Mouse (Mus musculus) midbrain, postnatal 0 days (tissue): ENCODE results near the gene Fbxl12. TPM values are rescaled to one million over a fixed set of nuclear protein-coding genes. Genes with fewer than 3 reads are reported as not detected.

Source experiments
- ATAC-seq: fragments of 200-750 bp; cut with Nextera tagmentation; 2 replicates; pipeline ENCODE4 v1.8.0; 2017; ENCODE audit warnings: moderate number of reproducible peaks, mild to moderate bottlenecking, moderate TSS enrichment, moderate library complexity; ENCODE audit not compliant: low FRiP score
- DNase-seq: peaks from one replicate; pipeline ENCODE4 v3.0.0-alpha.2; 2015; ENCODE audit warnings: low spot score
- H3K27ac ChIP-seq: fragments of 300-500 bp; sonication (generic); 2 replicates; pipeline ENCODE4 v1.5.1; 2014; ENCODE audit warnings: low read depth, mild to moderate bottlenecking, low read length, mixed read lengths
- H3K27me3 ChIP-seq: fragments of 300-500 bp; sonication (generic); 2 replicates; pipeline ENCODE4 v1.6.1; 2014; ENCODE audit warnings: low read length, control low read depth, mixed read lengths; ENCODE audit not compliant: insufficient read depth
- H3K36me3 ChIP-seq: fragments of 300-500 bp; sonication (generic); 2 replicates; pipeline ENCODE4 v1.6.1; 2014; ENCODE audit warnings: low read length, control low read depth, mixed read lengths; ENCODE audit not compliant: insufficient read depth
- H3K4me1 ChIP-seq: fragments of 300-500 bp; sonication (generic); 2 replicates; pipeline ENCODE4 v1.6.1; 2014; ENCODE audit warnings: mild to moderate bottlenecking, control low read depth, antibody characterized with exemption, low read length, mixed read lengths; ENCODE audit not compliant: insufficient read depth
- H3K4me2 ChIP-seq: fragments of 300-500 bp; sonication (generic); 2 replicates; pipeline ENCODE4 v1.6.1; 2014; ENCODE audit warnings: low read depth, mild to moderate bottlenecking, low read length, mixed read lengths; ENCODE audit not compliant: poor library complexity, severe bottlenecking
- H3K4me3 ChIP-seq: fragments of 300-500 bp; sonication (generic); 2 replicates; pipeline ENCODE4 v1.5.1; 2014; ENCODE audit warnings: low read depth, mild to moderate bottlenecking, low read length, moderate library complexity
- H3K9ac ChIP-seq: fragments of 300-500 bp; sonication (generic); replicated peaks from 2 replicates; pipeline ENCODE4 v1.6.1; 2014; ENCODE audit warnings: mild to moderate bottlenecking, low read length, moderate library complexity, mixed read lengths; ENCODE audit not compliant: poor library complexity, severe bottlenecking
- H3K9me3 ChIP-seq: fragments of 300-500 bp; sonication (generic); 2 replicates; pipeline ENCODE4 v1.6.1; 2016; ENCODE audit warnings: low read length, control low read depth
- CTCF ChIP-seq: IDR thresholded peaks from 2 replicates; pipeline ENCODE4 v1.5.1; 2016; ENCODE audit warnings: antibody characterized with exemption, mild to moderate bottlenecking
- WGBS: fragments of 180-500 bp; shearing (Covaris S2); extraction: QIAGEN DNeasy Blood & Tissue Kit; methylation state at CpG from one replicate; pipeline ENCODE4 v1.1.7; 2014; 5-methylcytosine and 5-hydroxymethylcytosine counted together
- polyA plus RNA-seq: library from polyadenylated mRNA; unstranded; fragments of >200 nt; fragmentation: Nextera tagmentation; extraction: Ambion mirVana; gene quantifications from 2 replicates; pipeline ENCODE4 v1.2.1, GENCODE M21; 2015
- total RNA-seq: library from RNA; depleted of rRNA; stranded (reverse); fragments of >200 nt; gene quantifications from 2 replicates; pipeline ENCODE4 v1.2.3, GENCODE M21; 2014

Fbxl12 gene
- total and polyA plus RNA-seq, 2 experiments from 2014 or later, result 13.6 to 17.6 TPM

GRCm38 (mm10) chr9:20611976-20612375 is 32.6 kb downstream of the Fbxl12 start:
- Histone ChIP-seq H3K4me3 (no peak overlapping the region), H3K4me1 (no peaks in the 10 kb centered on the region), H3K27ac (no peak overlapping the region), H3K9me3 (no peaks in the 10 kb centered on the region), H3K36me3 (no peaks in the 10 kb centered on the region; the same call in 1 of the 2 replicates), H3K4me2 (no peak overlapping the region), H3K27me3 (no peaks in the 10 kb centered on the region), H3K9ac (no peak overlapping the region)
- ATAC-seq, result no peak
- no peak for DNase-seq
- no peak for TF ChIP-seq CTCF
- 82% methylated on average over 5 of the region's 5 CpGs for WGBS

- no peaks in the 10 kb centered on the region; the same call in 1 of the 2 replicates for H3K36me3 ChIP-seq
- H3K27me3 ChIP-seq, result no peaks in the 10 kb centered on the region
- 89% methylated on average over 5 of the region's 5 CpGs for WGBS
- H3K4me2 ChIP-seq, result no peak overlapping the region
- ATAC-seq, result no peak
- no peak overlapping the region for H3K4me3 ChIP-seq
- H3K9me3 ChIP-seq, result no peaks in the 10 kb centered on the region
- no peak overlapping the region for H3K9ac ChIP-seq
- DNase-seq, result no peak
- no peaks in the 10 kb centered on the region for H3K4me1 ChIP-seq
- H3K27ac ChIP-seq, result no peak overlapping the region
- peak; percentile 22; the same call in 1 of the 2 replicates for TF ChIP-seq CTCF
These were observed 34.6 kb downstream of the Fbxl12 start for GRCm38 (mm10) chr9:20609831-20610464.

GRCm38 (mm10) chr9:20607100-20607974 is 37.2 kb downstream of the Fbxl12 start:
- peak; percentile 89 for ATAC-seq
- Histone ChIP-seq H3K27ac (peak overlapping the region; percentile 97), H3K9ac (peak overlapping the region; percentile 78), H3K4me2 (peak overlapping the region; percentile 66), H3K9me3 (no peaks in the 10 kb centered on the region), H3K4me1 (no peaks in the 10 kb centered on the region), H3K36me3 (peaks cover 4% of the 10 kb centered on the region), H3K27me3 (no peaks in the 10 kb centered on the region), H3K4me3 (peak overlapping the region; percentile 47)
- peak; percentile 97 for DNase-seq
- no peak for TF ChIP-seq CTCF
- under 1% methylated on average over 57 of the region's 57 CpGs for WGBS

GRCm38 (mm10) chr9:20606269-20606668 is 38.3 kb downstream of the Fbxl12 start:
- no peak overlapping the region for H3K27ac ChIP-seq

GRCm38 (mm10) chr9:20601270-20601669 is 43.3 kb downstream of the Fbxl12 start:
- Histone ChIP-seq H3K9ac (no peak overlapping the region), H3K4me3 (no peak overlapping the region), H3K4me1 (no peaks in the 10 kb centered on the region), H3K4me2 (no peak overlapping the region), H3K27ac (no peak overlapping the region), H3K36me3 (peaks cover 16% of the 10 kb centered on the region), H3K9me3 (no peaks in the 10 kb centered on the region), H3K27me3 (no peaks in the 10 kb centered on the region)
- ATAC-seq, result no peak
- WGBS, result 81% methylated on average over 6 of the region's 6 CpGs
- no peak for TF ChIP-seq CTCF
- no peak for DNase-seq

More at GRCm38 (mm10) chr9:20606269-20606668, 38.3 kb downstream of the Fbxl12 start:
- Histone ChIP-seq H3K9me3 (no peaks in the 10 kb centered on the region), H3K27me3 (no peaks in the 10 kb centered on the region), H3K4me1 (no peaks in the 10 kb centered on the region), H3K36me3 (peaks cover 7% of the 10 kb centered on the region), H3K9ac (no peak overlapping the region), H3K4me3 (no peak overlapping the region), H3K4me2 (peak overlapping the region; percentile 66; the same call in 1 of the 2 replicates)
- DNase-seq (no peak), ATAC-seq (no peak)
- TF ChIP-seq CTCF, result no peak
- WGBS, result 90% methylated on average over 1 of the region's 1 CpGs
